Mouse (Mus musculus) thymus, adult 2 months (tissue): ENCODE data around the gene Stard10.

Source experiments
- CTCF ChIP-seq: fragments of 200-500 bp; IDR thresholded peaks from 2 replicates; pipeline ENCODE4 v1.5.1; 2012; ENCODE audit warnings: mild to moderate bottlenecking, control low read depth, low read length, moderate library complexity, borderline replicate concordance; ENCODE audit not compliant: control insufficient read depth, poor library complexity, insufficient read depth; ENCODE audit errors: extremely low read depth
- POLR2A ChIP-seq: fragments of 200-500 bp; IDR thresholded peaks from 2 replicates; pipeline ENCODE4 v1.6.1; 2012; ENCODE audit warnings: mild to moderate bottlenecking, low read length, control low read depth, moderate library complexity; ENCODE audit not compliant: control insufficient read depth, poor library complexity, insufficient read depth; ENCODE audit errors: extremely low read depth

GRCm38 (mm10) chr7:101344892-101345291, 28.0 kb downstream of the Stard10 start:
- TF ChIP-seq CTCF = no peak
- no peak for TF ChIP-seq POLR2A
